Mouse (Mus musculus) kidney, adult 8-10 months (tissue): ENCODE measurements around the gene Cdyl.
"Not testable (repeated sequence)": the region's sequence is repeated elsewhere in the genome, so short reads cannot be mapped to it uniquely, and the experiment has no call there.

Experiments
- DNase-seq, 2 experiments: peaks; one replicate each; pipeline ENCODE4 v3.0.0; 2022

Gene Cdyl

GRCm38 (mm10) chr13:35807016-35807415 lies 147.4 kb downstream of the Cdyl start:
- no peak for DNase-seq

GRCm38 (mm10) chr13:35807525-35807924 lies 147.9 kb downstream of the Cdyl start:
- no peak for DNase-seq

- DNase-seq, result no peak
Measured at GRCm38 (mm10) chr13:35807940-35808339, 148.3 kb downstream of the Cdyl start.

GRCm38 (mm10) chr13:35809252-35810159 lies 149.9 kb downstream of the Cdyl start:
- DNase-seq, result no peak

- DNase-seq, result no peak
Measured at GRCm38 (mm10) chr13:35810160-35810537, 150.5 kb downstream of the Cdyl start.

- DNase-seq, result no peak
Measured at GRCm38 (mm10) chr13:35811361-35812190, 151.9 kb downstream of the Cdyl start.

DNA sequence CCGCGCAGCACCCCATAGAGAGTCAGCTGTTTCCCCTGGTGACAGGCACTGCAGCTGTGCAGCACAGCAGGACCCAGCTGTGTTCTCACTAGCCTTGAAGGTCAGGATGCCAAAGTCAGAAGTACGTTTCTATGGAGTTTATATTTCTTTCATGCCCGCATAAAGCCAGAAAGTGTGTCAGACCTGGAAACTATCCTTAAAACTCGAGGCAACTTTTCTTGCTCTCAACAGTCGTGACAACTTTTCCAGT lies 152.5 kb downstream of the Cdyl start:
- DNase-seq, result no peak

GRCm38 (mm10) chr13:35813348-35814127 lies 153.9 kb downstream of the Cdyl start:
- DNase-seq, result no peak

DNA sequence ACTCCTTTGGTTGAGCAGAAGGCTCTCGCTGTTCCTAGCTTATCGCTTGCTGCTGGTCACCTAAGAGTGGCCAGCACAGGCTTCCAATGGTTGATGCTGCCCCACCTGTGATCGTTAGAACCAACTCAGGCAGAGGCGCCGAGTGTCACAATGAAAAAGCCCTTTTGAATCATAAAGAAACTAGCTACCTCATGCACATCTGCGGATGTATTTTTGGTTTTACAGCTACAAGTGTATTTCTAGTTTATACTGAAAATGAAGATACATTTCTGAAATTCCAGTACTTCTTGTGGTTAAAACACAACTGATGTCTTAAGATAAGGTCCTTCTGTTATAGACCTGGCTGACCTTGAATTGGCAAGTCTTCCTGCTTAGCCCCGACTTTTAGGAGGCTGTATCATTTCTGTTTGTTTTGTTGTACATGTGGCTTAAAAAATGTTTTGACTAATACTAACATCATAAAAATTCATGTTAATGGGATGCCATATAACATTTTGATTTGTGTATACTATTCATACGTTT lies 155.6 kb downstream of the Cdyl start:
- no peak for DNase-seq

GRCm38 (mm10) chr13:35815782-35816368 lies 156.2 kb downstream of the Cdyl start:
- peak; percentile 85 to 86 for DNase-seq

DNA sequence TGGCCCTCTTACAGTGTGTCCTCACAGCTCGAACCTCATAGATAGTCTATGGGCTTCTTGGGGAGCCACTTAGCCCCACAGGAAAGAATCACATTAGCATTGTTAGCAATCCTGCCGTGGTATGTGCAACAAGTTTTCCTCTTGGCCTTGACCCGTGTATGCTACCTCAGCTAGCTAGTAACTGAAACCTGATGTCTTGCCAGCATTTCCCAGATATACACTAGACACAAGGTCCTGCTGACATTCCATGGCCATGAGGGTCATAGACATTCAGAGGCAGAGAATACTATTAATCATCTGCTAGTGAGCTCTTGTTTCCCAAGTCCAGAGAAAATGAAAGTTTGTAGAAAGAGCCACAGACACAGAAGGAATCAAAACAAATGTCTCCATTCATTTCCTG lies 158.0 kb downstream of the Cdyl start:
- peak in 1 of 2 experiments; percentile 32 for DNase-seq

DNA sequence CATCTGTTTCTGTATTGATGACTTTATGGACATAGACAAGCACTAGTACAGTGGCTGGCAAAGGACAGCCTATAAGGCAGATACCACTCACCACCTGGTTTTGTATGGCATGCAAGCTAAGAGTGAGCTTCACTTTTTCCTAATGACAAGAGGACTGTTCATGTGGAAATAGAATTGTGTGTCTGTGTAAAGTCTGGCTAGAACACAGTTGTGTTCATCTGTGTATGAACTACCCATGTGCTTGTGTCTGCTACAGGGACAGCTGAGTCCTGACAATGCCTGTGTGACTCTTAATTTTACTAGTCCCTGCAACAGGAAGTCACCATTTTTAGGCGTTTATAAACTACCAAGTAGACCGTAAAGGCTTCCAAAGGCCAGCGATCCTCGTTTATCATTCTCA lies 158.4 kb downstream of the Cdyl start:
- no peak for DNase-seq

GRCm38 (mm10) chr13:35821821-35822454 lies 162.3 kb downstream of the Cdyl start:
- DNase-seq, result no peak

- DNase-seq, result no peak
Measured at GRCm38 (mm10) chr13:35822795-35823194, 163.2 kb downstream of the Cdyl start.

- no peak for DNase-seq
Measured at GRCm38 (mm10) chr13:35825639-35826038, 166.0 kb downstream of the Cdyl start.

DNA sequence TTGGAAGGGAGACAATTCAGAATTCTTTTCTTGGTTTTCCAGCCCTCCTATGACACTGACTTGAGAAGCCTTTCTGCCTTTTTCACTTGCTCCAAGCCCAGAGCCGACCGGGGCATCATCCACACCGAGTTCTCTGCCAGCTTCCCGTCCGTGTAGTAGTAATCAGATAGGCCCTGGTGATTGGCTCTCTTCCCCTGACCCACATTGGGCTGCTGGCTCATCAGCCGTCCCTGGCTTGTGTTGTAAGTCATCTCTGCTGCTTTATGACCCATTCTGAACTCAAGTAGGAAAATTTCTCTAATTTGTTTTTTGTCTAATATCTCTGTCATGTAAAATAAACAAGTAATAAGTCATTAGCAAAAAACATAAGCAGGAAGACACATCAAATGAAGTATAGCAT lies 173.0 kb downstream of the Cdyl start:
- DNase-seq, result no peak

DNA sequence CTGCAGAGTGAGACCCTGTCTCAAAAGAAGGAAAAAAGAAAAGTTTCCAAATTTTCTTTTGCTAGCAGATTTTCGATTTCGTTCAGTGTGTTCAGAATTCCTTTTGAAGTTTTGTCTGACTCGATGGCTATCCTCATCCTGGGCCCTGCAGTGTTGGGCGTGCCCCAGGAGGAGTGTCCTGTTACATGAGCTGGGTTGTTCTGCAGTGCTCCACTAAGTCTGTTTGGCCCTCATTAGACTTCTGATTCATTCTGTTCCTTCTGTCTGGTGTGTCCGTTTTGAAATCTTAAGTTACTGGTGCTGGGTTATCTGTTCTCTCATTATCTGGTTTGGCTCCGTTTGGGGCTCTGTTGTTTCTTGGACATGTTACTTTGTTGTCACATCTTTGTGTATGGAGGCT lies 174.3 kb downstream of the Cdyl start:
- DNase-seq, result no peak

DNA sequence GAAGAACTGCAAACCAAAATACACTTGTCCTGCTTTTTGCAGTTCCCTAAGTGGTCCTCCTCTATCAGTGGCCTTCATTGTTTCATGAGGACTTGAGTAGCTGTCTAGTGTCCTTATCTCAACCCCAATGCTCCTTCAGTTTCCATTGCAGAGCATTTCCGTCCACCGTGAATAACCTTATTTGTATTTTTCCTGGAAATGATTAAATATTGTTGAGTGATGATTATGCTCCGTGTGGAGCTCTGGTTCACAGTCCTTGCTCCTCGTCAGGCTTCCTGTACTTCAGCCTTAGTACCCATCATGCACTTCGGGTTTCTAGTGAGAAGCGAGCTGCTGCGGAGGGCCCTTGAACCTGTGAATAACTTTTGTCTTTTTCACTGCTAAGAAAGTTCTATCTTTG lies 176.0 kb downstream of the Cdyl start:
- no peak for DNase-seq

GRCm38 (mm10) chr13:35836501-35836900 lies 176.9 kb downstream of the Cdyl start:
- DNase-seq, result not testable (repeated sequence)

DNA sequence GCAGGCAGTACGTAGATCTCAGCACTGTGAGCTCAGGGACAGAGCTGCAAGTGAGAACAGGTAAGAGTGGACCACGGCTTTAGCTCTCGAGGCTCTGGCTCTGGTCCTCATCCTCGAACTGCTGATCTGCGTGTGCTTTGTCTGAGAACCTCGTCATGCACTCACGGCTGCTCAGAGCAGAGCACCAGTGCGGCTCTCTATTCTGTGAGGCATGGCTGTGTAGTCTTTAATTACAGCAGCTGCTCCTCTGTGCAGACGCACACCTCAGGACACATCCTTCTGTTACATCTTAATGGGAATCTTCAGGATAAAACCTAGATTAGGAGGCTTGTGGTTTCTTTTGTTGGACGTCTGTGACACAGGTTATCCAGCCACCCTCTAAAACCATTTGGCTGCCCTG lies 180.5 kb downstream of the Cdyl start:
- DNase-seq, result no peak

DNA sequence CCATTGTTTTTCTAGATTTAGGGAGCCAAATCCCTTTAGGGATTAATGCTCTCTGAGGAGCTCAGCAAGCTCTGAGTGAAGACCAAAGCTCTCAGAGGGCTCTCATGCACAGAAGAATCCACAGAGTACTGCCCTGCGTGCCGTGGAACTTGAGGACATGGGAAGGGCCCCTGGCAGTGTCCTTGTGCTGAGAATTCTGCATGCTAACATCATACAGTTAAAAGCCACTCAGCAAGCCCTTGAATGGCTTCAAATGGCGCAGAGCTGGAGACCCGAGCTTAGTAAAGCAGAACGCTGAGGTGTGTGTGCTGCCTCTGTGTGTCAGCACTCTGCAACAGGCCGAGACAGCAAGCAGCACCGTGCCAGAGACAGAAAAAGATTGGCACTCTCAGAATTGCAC lies 183.8 kb downstream of the Cdyl start:
- DNase-seq, result no peak

- no peak for DNase-seq
Measured at GRCm38 (mm10) chr13:35845306-35845705, 185.7 kb downstream of the Cdyl start.
